Mouse (Mus musculus) lung, adult 2 months (tissue): ENCODE measurements around the gene Mest. TPM values are rescaled to one million over a fixed set of nuclear protein-coding genes. Genes with fewer than 3 reads are reported as not detected.

Experiments used
- DNase-seq: peaks from one replicate; pipeline ENCODE4 v3.0.0; 2022
- H3K4me1 ChIP-seq: fragments of 200-500 bp; 2 replicates; pipeline ENCODE4 v1.6.1; 2011; ENCODE audit warnings: low read length; ENCODE audit not compliant: control insufficient read depth, insufficient read depth
- H3K4me3 ChIP-seq: fragments of 200-500 bp; replicated peaks from 2 replicates; pipeline ENCODE3; 2011; ENCODE audit warnings: low read depth, mild to moderate bottlenecking, control low read depth, low read length; ENCODE audit errors: extremely low read depth
- CTCF ChIP-seq: fragments of 200-500 bp; IDR thresholded peaks from 2 replicates; pipeline ENCODE4 v1.5.1; 2011; ENCODE audit warnings: mild to moderate bottlenecking, low read length, control low read depth; ENCODE audit not compliant: insufficient read depth
- POLR2A ChIP-seq: fragments of 200-500 bp; IDR thresholded peaks from 2 replicates; pipeline ENCODE4 v1.6.1; 2011; ENCODE audit warnings: low read depth, mild to moderate bottlenecking, control low read depth, low read length, borderline replicate concordance; ENCODE audit errors: extremely low read depth
- WGBS: fragments of 180-500 bp; shearing (Covaris S2); methylation state at CpG from one replicate; pipeline ENCODE4 v1.1.7; 2018; 5-methylcytosine and 5-hydroxymethylcytosine counted together
- polyA plus RNA-seq: library from polyadenylated mRNA; depleted of rRNA; stranded (reverse); fragments of >200 nt; gene quantifications from 2 replicates; pipeline ENCODE4 v1.2.3, GENCODE M21; 2012

Gene Mest
- polyA plus RNA-seq, 1 experiment = 160 TPM

- no peak overlapping the region for H3K4me3 ChIP-seq
- no peak for DNase-seq
- WGBS = 52% methylated on average over 15 of the region's 15 CpGs
- H3K4me1 ChIP-seq = no peaks in the 10 kb centered on the region
- no peak for TF ChIP-seq POLR2A
- no peak for TF ChIP-seq CTCF
Measured at GRCm38 (mm10) chr6:30735728-30736371, 12.5 kb downstream of the Mest start.

GRCm38 (mm10) chr6:30736372-30736762 lies 13.0 kb downstream of the Mest start:
- H3K4me3 ChIP-seq = no peak overlapping the region
- DNase-seq = no peak
- no peaks in the 10 kb centered on the region for H3K4me1 ChIP-seq
- WGBS = 50% methylated on average over 13 of the region's 13 CpGs
- TF ChIP-seq POLR2A (no peak), CTCF (no peak)

GRCm38 (mm10) chr6:30736864-30737547 lies 13.7 kb downstream of the Mest start:
- TF ChIP-seq CTCF (peak; percentile 54; the same call in 1 of the 2 replicates), POLR2A (no peak)
- DNase-seq = peak; percentile 41
- H3K4me3 ChIP-seq = peak overlapping the region; percentile 35
- no peaks in the 10 kb centered on the region for H3K4me1 ChIP-seq
- 51% methylated on average over 29 of the region's 29 CpGs for WGBS

GRCm38 (mm10) chr6:30737548-30738463 lies 14.5 kb downstream of the Mest start:
- TF ChIP-seq CTCF (no peak), POLR2A (peak; percentile 94)
- peak; percentile 48 for DNase-seq
- 46% methylated on average over 66 of the region's 66 CpGs for WGBS
- Histone ChIP-seq H3K4me3 (peak overlapping the region; percentile 12), H3K4me1 (no peaks in the 10 kb centered on the region)

GRCm38 (mm10) chr6:30738464-30739006 lies 15.2 kb downstream of the Mest start:
- H3K4me1 ChIP-seq = no peaks in the 10 kb centered on the region
- 53% methylated on average over 20 of the region's 20 CpGs for WGBS
- TF ChIP-seq CTCF (no peak), POLR2A (no peak)
- DNase-seq = peak; percentile 13
- peak overlapping the region; percentile 12 for H3K4me3 ChIP-seq

GRCm38 (mm10) chr6:30739177-30739747 lies 15.9 kb downstream of the Mest start:
- TF ChIP-seq CTCF = no peak
- TF ChIP-seq POLR2A = no peak
- no peak for DNase-seq
- Histone ChIP-seq H3K4me1 (no peaks in the 10 kb centered on the region), H3K4me3 (peak overlapping the region; percentile 10)
- whole genome bisulfite sequencing = 47% methylated on average over 10 of the region's 10 CpGs

GRCm38 (mm10) chr6:30744846-30745245 lies 21.5 kb downstream of the Mest start:
- 85% methylated on average over 10 of the region's 10 CpGs for WGBS
- Histone ChIP-seq H3K4me1 (no peaks in the 10 kb centered on the region), H3K4me3 (no peak overlapping the region)
- TF ChIP-seq CTCF (no peak), POLR2A (no peak)
- DNase-seq = no peak

- no peak overlapping the region for H3K4me3 ChIP-seq
- TF ChIP-seq CTCF (no peak), POLR2A (no peak)
- H3K4me1 ChIP-seq = no peaks in the 10 kb centered on the region
- DNase-seq = no peak
- 61% methylated on average over 7 of the region's 7 CpGs for WGBS
Measured at GRCm38 (mm10) chr6:30745591-30745990, 22.2 kb downstream of the Mest start.
